Mouse (Mus musculus) stomach, embryonic 16.5 days (tissue): ENCODE data around the gene Cnksr3. TPM values are rescaled to one million over a fixed set of nuclear protein-coding genes. Genes with fewer than 3 reads are reported as not detected.

Experiments used
- ATAC-seq: fragments of 200-750 bp; cut with Nextera tagmentation; 2 replicates; pipeline ENCODE4 v1.8.0; 2017; ENCODE audit warnings: moderate number of reproducible peaks, moderate TSS enrichment; ENCODE audit not compliant: insufficient read depth, low FRiP score
- H3K27ac ChIP-seq: fragments of 300-500 bp; sonication (generic); 2 replicates; pipeline ENCODE4 v1.5.1; 2014; ENCODE audit warnings: low read length
- H3K27me3 ChIP-seq: fragments of 300-500 bp; sonication (generic); 2 replicates; pipeline ENCODE4 v1.6.1; 2014; ENCODE audit warnings: low read length, control low read depth, mixed read lengths; ENCODE audit not compliant: control insufficient read depth, insufficient read depth
- H3K36me3 ChIP-seq: fragments of 300-500 bp; sonication (generic); 2 replicates; pipeline ENCODE4 v1.6.1; 2014; ENCODE audit warnings: low read length; ENCODE audit not compliant: control insufficient read depth, insufficient read depth
- H3K4me1 ChIP-seq: fragments of 300-500 bp; sonication (generic); 2 replicates; pipeline ENCODE4 v1.6.1; 2014; ENCODE audit warnings: low read length, control low read depth, mixed read lengths; ENCODE audit not compliant: control insufficient read depth, insufficient read depth
- H3K4me2 ChIP-seq: fragments of 300-500 bp; sonication (generic); 2 replicates; pipeline ENCODE4 v1.6.1; 2014; ENCODE audit warnings: low read depth, low read length, mixed read lengths
- H3K4me3 ChIP-seq: fragments of 300-500 bp; sonication (generic); replicated peaks from 2 replicates; pipeline ENCODE4 v1.5.1; 2014; ENCODE audit warnings: mild to moderate bottlenecking, low read length
- H3K9ac ChIP-seq: fragments of 300-500 bp; sonication (generic); 2 replicates; pipeline ENCODE4 v1.6.1; 2014; ENCODE audit warnings: low read length
- H3K9me3 ChIP-seq: fragments of 300-500 bp; sonication (generic); replicated peaks from 2 replicates; pipeline ENCODE4 v1.6.1; 2016; ENCODE audit warnings: low read length, control low read depth; ENCODE audit not compliant: control insufficient read depth
- WGBS: fragments of 180-500 bp; shearing (Covaris S2); extraction: QIAGEN DNeasy Blood & Tissue Kit; methylation state at CpG from one replicate; pipeline ENCODE4 v1.1.7; 2014; 5-methylcytosine and 5-hydroxymethylcytosine counted together
- polyA plus RNA-seq: library from polyadenylated mRNA; unstranded; fragments of >200 nt; fragmentation: Nextera tagmentation; extraction: Ambion mirVana; gene quantifications from 2 replicates; pipeline ENCODE4 v1.2.1, GENCODE M21; 2015

The Cnksr3 gene
- polyA plus RNA-seq, 1 experiment from 2014 or later: 14.8 TPM

- H3K36me3 ChIP-seq: no peaks in the 10 kb centered on the region
- H3K27ac ChIP-seq: no peak overlapping the region
- no peak overlapping the region; the same call in 1 of the 2 replicates for H3K9ac ChIP-seq
- H3K9me3 ChIP-seq: no peaks in the 10 kb centered on the region
- no peaks in the 10 kb centered on the region for H3K27me3 ChIP-seq
- no peak for ATAC-seq
- 67% methylated on average over 12 of the region's 12 CpGs for WGBS
- H3K4me3 ChIP-seq: no peak overlapping the region
- peaks cover 37% of the 10 kb centered on the region for H3K4me1 ChIP-seq
- no peak overlapping the region for H3K4me2 ChIP-seq
Observed at GRCm38 (mm10) chr10:7163031-7163430, 49.0 kb downstream of the Cnksr3 start.

DNA sequence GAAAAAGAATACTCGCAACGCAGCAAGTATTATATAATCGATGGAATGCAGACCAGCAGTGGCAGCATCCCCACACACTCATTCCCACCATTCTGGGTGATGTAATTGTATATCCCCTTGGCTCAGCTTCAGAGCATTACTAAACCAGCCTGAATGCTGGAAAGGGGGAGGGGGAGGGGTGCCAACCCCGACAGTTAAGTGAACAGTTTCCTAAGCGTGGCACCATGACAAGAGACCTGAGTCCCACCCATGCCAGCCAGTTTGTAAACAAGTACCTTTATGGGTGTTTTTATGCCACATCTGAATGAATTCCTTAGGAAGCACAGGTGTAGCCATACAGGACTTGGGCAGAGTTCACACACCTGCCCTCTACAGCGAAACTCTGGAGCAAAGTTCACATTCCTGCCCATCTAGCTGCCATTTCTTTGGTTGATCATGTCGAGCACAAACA lies 53.0 kb downstream of the Cnksr3 start:
- Histone ChIP-seq H3K4me3 (no peak overlapping the region), H3K36me3 (0 out of 2 replicates have a peak, but pooled peaks cover 2% of the 10 kb centered on the region), H3K9me3 (no peaks in the 10 kb centered on the region), H3K4me1 (peaks cover 31% of the 10 kb centered on the region), H3K4me2 (peak overlapping the region; percentile 41), H3K27me3 (no peaks in the 10 kb centered on the region), H3K27ac (peak overlapping the region; percentile 97), H3K9ac (peak overlapping the region; percentile 43)
- ATAC-seq: peak; percentile 78
- 10% methylated on average over 7 of the region's 7 CpGs for WGBS

DNA sequence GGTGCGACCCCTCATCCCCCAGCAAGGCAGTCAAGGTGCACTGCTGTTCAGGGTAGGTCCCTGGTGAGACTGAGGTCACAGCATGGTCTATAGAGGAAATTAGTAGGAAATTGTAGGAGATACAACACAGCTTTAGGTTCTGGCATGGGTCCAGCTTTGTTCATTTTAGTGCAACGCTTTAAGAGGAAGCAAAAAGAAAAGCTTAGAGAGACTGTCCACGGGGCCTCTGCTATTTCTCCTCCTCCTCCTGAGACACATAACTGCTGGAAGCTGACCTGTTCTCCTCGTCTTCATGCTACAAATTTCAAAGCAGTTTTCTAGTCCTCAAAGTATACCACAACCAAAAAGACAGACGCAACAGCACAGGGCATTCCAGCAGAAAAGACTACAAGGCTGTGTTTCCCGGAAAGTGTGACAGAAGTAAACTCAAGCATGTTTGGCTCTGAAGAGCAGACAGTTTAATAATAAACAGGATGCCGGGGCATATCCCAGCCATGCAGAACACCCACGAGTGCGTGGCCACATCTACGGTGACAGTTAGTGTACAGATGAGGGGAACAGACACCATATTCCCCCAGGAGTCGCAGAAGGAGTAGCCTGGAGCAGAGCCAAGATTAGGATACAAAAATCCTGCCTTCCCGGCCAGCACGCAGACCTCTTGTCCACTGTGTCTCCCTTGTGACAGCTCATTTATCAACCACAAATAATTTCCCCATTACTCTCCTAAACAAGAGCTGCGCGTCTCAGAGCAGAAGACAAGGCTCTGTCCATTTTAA lies 53.6 kb downstream of the Cnksr3 start:
- Histone ChIP-seq H3K9ac (peak overlapping the region; percentile 43), H3K9me3 (no peaks in the 10 kb centered on the region), H3K4me2 (peak overlapping the region; percentile 41), H3K36me3 (0 out of 2 replicates have a peak, but pooled peaks cover 3% of the 10 kb centered on the region), H3K4me1 (peaks cover 31% of the 10 kb centered on the region), H3K27ac (peak overlapping the region; percentile 97), H3K27me3 (no peaks in the 10 kb centered on the region), H3K4me3 (peak overlapping the region; percentile 15; the same call in 1 of the 2 replicates)
- ATAC-seq: peak; percentile 71
- whole genome bisulfite sequencing: 10% methylated on average over 15 of the region's 15 CpGs

- Histone ChIP-seq H3K4me1 (peaks cover 20% of the 10 kb centered on the region), H3K27ac (no peak overlapping the region), H3K4me2 (no peak overlapping the region), H3K9me3 (no peaks in the 10 kb centered on the region), H3K36me3 (0 out of 2 replicates have a peak, but pooled peaks cover 3% of the 10 kb centered on the region), H3K9ac (no peak overlapping the region), H3K27me3 (no peaks in the 10 kb centered on the region), H3K4me3 (no peak overlapping the region)
- no peak for ATAC-seq
- 88% methylated on average over 5 of the region's 5 CpGs for WGBS
Observed at GRCm38 (mm10) chr10:7154877-7155276, 57.2 kb downstream of the Cnksr3 start.

DNA sequence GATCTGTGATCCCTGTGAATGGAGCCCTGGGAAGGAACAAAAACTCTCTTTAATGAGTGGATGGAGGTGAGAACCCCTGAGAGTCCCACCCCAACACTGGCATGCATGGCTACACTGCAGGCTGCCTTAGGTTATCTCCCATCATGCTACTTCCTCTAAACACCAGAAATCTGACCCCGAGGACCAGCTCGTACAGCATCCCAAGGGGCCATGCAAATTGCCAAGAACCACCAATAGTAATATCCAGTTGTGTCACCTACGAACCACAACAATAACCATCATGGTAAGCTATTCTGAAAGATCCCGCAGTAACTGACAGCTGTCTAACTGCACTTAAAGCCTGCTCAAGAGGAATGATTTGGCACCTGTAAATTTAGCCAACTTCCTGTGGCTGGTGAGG lies 59.1 kb downstream of the Cnksr3 start:
- WGBS: 83% methylated on average over 4 of the region's 4 CpGs
- Histone ChIP-seq H3K9ac (no peak overlapping the region), H3K27me3 (no peaks in the 10 kb centered on the region), H3K4me3 (no peak overlapping the region), H3K36me3 (0 out of 2 replicates have a peak, but pooled peaks cover 3% of the 10 kb centered on the region), H3K9me3 (no peaks in the 10 kb centered on the region), H3K4me1 (peaks cover under 1% of the 10 kb centered on the region; the same call in 1 of the 2 replicates), H3K27ac (no peak overlapping the region), H3K4me2 (no peak overlapping the region)
- ATAC-seq: no peak

DNA sequence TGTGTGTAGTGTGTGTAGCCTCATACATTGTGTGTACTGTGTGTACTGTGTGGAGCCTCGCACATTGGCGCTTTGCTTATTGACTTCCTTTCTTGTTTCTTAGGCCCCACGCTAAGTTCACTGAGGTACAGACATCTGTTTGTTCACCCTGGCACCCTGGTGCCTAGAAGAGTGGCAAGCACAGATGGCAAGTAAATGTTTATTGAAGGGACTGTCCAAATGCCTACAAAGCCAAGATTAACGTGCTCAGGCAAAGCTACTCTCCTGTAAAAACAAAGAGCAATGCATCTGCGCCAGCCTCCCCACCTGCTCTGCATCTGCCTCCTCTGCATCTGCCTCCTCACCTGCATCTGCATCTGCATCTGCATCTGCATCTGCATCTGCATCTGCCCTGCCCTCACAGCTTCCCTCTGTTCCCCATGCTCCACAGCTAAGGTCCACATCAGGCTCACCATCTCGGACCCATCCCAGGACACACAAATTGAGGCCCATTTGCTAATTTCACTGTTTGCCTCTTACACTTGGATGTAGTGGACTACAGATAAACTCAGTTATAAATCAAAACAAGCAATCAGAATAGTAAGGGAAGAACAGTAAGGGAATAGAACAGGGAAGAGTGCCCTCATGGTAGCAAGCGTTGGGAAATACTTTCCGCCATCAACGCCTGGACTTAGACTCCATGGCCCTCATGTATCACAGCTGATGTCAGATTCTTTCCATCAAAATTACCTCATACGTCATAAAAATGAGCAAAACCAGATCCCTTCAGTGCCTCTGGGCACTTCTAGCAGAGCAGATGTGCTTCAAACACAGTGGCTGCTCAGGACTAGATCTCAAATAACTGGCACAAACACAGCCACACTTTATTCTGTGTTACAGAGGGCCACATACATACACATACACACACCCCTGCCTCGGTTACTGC lies 62.1 kb downstream of the Cnksr3 start:
- WGBS: 79% methylated on average over 11 of the region's 11 CpGs
- ATAC-seq: no peak
- H3K4me3 ChIP-seq: no peak overlapping the region

GRCm38 (mm10) chr10:7145614-7146013 lies 66.4 kb downstream of the Cnksr3 start:
- H3K4me3 ChIP-seq: no peak overlapping the region
- H3K36me3 ChIP-seq: no peaks in the 10 kb centered on the region
- no peaks in the 10 kb centered on the region for H3K9me3 ChIP-seq
- H3K27me3 ChIP-seq: no peaks in the 10 kb centered on the region
- peaks cover 15% of the 10 kb centered on the region; the same call in 1 of the 2 replicates for H3K4me1 ChIP-seq
- no peak overlapping the region for H3K27ac ChIP-seq
- H3K9ac ChIP-seq: no peak overlapping the region
- WGBS: 78% methylated on average over 5 of the region's 5 CpGs
- H3K4me2 ChIP-seq: no peak overlapping the region
- ATAC-seq: no peak

More for the DNA sequence above, 62.1 kb downstream of the Cnksr3 start:
- Histone ChIP-seq H3K36me3 (0 out of 2 replicates have a peak, but pooled peaks cover 3% of the 10 kb centered on the region), H3K9ac (no peak overlapping the region), H3K27me3 (no peaks in the 10 kb centered on the region), H3K4me1 (peaks cover 3% of the 10 kb centered on the region; the same call in 1 of the 2 replicates), H3K9me3 (no peaks in the 10 kb centered on the region), H3K27ac (no peak overlapping the region), H3K4me2 (no peak overlapping the region)

DNA sequence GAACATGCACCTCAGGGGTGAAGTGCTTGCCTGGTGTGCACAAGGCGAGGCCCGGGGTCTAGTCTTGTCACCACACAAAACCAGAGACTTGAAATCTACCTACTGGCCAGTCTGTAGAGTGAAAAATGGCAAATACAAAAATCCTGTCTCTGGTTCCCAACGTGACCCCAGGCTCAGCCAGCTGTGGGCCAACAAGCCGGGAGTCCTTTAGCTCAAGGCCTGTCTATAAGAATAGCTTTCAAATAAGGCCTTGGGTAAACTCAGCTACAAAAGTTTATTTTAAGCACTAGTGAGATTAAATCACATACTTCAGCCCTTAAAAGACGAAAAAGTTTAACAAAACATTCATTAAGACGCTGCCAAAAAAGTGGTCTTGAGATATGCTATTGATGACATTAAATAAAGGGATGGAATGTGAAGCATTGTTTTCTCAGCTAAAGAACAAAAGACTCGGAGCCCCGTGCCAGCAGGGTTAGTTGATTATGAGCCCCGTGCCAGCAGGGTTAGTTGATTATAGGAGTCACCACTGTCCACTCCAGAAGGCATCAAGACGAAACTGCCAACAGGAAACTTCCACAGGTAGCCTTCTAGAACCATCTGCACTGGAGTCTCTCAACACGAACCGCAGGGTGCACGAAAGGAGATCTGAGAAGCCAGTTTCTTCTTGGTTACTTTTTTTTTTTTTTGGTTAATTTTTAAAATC lies 67.8 kb downstream of the Cnksr3 start:
- Histone ChIP-seq H3K4me3 (no peak overlapping the region), H3K36me3 (no peaks in the 10 kb centered on the region), H3K9me3 (no peaks in the 10 kb centered on the region), H3K27ac (peak overlapping the region; percentile 47), H3K4me2 (no peak overlapping the region), H3K27me3 (no peaks in the 10 kb centered on the region), H3K4me1 (peaks cover 15% of the 10 kb centered on the region; the same call in 1 of the 2 replicates), H3K9ac (peak overlapping the region; percentile 2; the same call in 1 of the 2 replicates)
- ATAC-seq: no peak
- 39% methylated on average over 13 of the region's 13 CpGs for WGBS
